In genomic region chr15:30458671-30459070, GRCm38 (mm10) we compare ENCODE assay signal across 13 mouse cellular contexts.
A peak's percentile ranks its signal among the peaks of the same experiment; 100 is the strongest.
DNase-seq lines count a peak whose midpoint lies in the region; ATAC-seq and TF ChIP-seq lines count a peak whose summit lies in the region.
"Had no signal": no experiment of that assay in that cellular context is flagged by ENCODE, and none has a peak within 500 bp of the region (broad histone marks: within the 10 kb centered on the region; RNA-seq: fewer than 3 reads in every experiment).

No protein-coding gene starts in this region.

- peak overlapping the region; percentile 45 for H3K4me2 ChIP-seq in neural tube, embryonic 11.5 days (ENCODE audit: low read depth)
- H3K4me2 ChIP-seq in hindbrain, embryonic 11.5 days (replicated peaks; ENCODE audit: low read depth, low read length): peak overlapping the region; percentile 39; the same call in 1 of the 2 replicates
- peak overlapping the region; percentile 59 for H3K4me2 ChIP-seq in midbrain, embryonic 13.5 days (replicated peaks)
- H3K4me2 ChIP-seq: intestine, embryonic 15.5 days had no signal

- no peak for ATAC-seq in neural tube, embryonic 11.5 days (ENCODE audit: insufficient read depth, low FRiP score, low TSS enrichment)
- ATAC-seq in hindbrain, embryonic 11.5 days (ENCODE audit: low FRiP score): no peak
- ATAC-seq in midbrain, embryonic 13.5 days: no peak
- ATAC-seq: intestine, embryonic 15.5 days had no signal

- TF ChIP-seq POLR2A in lung, adult 2 months (IDR thresholded peaks at IDR 0.05; ENCODE audit: borderline replicate concordance, extremely low read depth, low read depth, low read length): no peak

- TF ChIP-seq CTCF in lung, adult 2 months (IDR thresholded peaks at IDR 0.05; ENCODE audit: insufficient read depth, low read length): no peak

- H3K27me3 ChIP-seq in neural tube, embryonic 11.5 days (ENCODE audit: control insufficient read depth, insufficient read depth, low read length): no peaks in the 10 kb centered on the region
- H3K27me3 ChIP-seq in hindbrain, embryonic 11.5 days (ENCODE audit: control insufficient read depth, insufficient read depth, low read length): no peaks in the 10 kb centered on the region
- H3K27me3 ChIP-seq in midbrain, embryonic 13.5 days: peaks cover 15% of the 10 kb centered on the region
- H3K27me3 ChIP-seq: intestine, embryonic 15.5 days had no signal

- no peaks in the 10 kb centered on the region for H3K36me3 ChIP-seq in neural tube, embryonic 11.5 days (ENCODE audit: control insufficient read depth, insufficient read depth, low read length)
- H3K36me3 ChIP-seq in hindbrain, embryonic 11.5 days (ENCODE audit: control insufficient read depth, insufficient read depth, low read length): no peaks in the 10 kb centered on the region
- H3K36me3 ChIP-seq in midbrain, embryonic 13.5 days: no peaks in the 10 kb centered on the region
- H3K36me3 ChIP-seq: G1E; intestine, embryonic 15.5 days had no signal

- 67% methylated on average over 5 of the region's 5 CpGs for WGBS in neural tube, embryonic 11.5 days
- WGBS in hindbrain, embryonic 11.5 days: 42% methylated on average over 5 of the region's 5 CpGs
- WGBS in midbrain, embryonic 13.5 days: 36% methylated on average over 5 of the region's 5 CpGs
- 36% methylated on average over 5 of the region's 5 CpGs for WGBS in lung, adult 2 months

- no peak overlapping the region for H3K4me3 ChIP-seq in neural tube, embryonic 11.5 days (ENCODE audit: low read depth, low read length)
- H3K4me3 ChIP-seq in hindbrain, embryonic 11.5 days (ENCODE audit: low read depth, low read length): peak overlapping the region; percentile 22; the same call in 1 of the 2 replicates
- H3K4me3 ChIP-seq in midbrain, embryonic 13.5 days (replicated peaks): peak overlapping the region; percentile 40
- H3K4me3 ChIP-seq in lung, adult 2 months (replicated peaks; ENCODE audit: extremely low read depth, low read depth, low read length): no peak overlapping the region
- H3K4me3 ChIP-seq: intestine, embryonic 15.5 days had no signal

- H3K4me1 ChIP-seq in neural tube, embryonic 11.5 days (ENCODE audit: control insufficient read depth, insufficient read depth, low read length): no peaks in the 10 kb centered on the region
- H3K4me1 ChIP-seq in hindbrain, embryonic 11.5 days (replicated peaks; ENCODE audit: control insufficient read depth, insufficient read depth, low read length): no peaks in the 10 kb centered on the region
- H3K4me1 ChIP-seq in midbrain, embryonic 13.5 days (replicated peaks): peaks cover 29% of the 10 kb centered on the region
- no peaks in the 10 kb centered on the region for H3K4me1 ChIP-seq in lung, adult 2 months (ENCODE audit: control insufficient read depth, insufficient read depth, low read length)
- H3K4me1 ChIP-seq: intestine, embryonic 15.5 days had no signal

- no peak overlapping the region for H3K9ac ChIP-seq in neural tube, embryonic 11.5 days (ENCODE audit: low read length)
- H3K9ac ChIP-seq in hindbrain, embryonic 11.5 days (ENCODE audit: low read depth, low read length): no peak overlapping the region
- H3K9ac ChIP-seq in midbrain, embryonic 13.5 days (replicated peaks): no peak overlapping the region
- H3K9ac ChIP-seq: intestine, embryonic 15.5 days had no signal

- H3K27ac ChIP-seq in neural tube, embryonic 11.5 days (ENCODE audit: low read depth, low read length): no peak overlapping the region
- H3K27ac ChIP-seq in hindbrain, embryonic 11.5 days (ENCODE audit: low read depth, low read length): no peak overlapping the region
- H3K27ac ChIP-seq in midbrain, embryonic 13.5 days: no peak overlapping the region
- H3K27ac ChIP-seq: intestine, embryonic 15.5 days had no signal

- no peaks in the 10 kb centered on the region for H3K9me3 ChIP-seq in neural tube, embryonic 11.5 days (ENCODE audit: control insufficient read depth, low read length)
- no peaks in the 10 kb centered on the region for H3K9me3 ChIP-seq in hindbrain, embryonic 11.5 days (ENCODE audit: control insufficient read depth, low read length)
- H3K9me3 ChIP-seq in midbrain, embryonic 13.5 days: no peaks in the 10 kb centered on the region
- H3K9me3 ChIP-seq: G1E; intestine, embryonic 15.5 days had no signal

- DNase-seq in neural tube, embryonic 11.5 days (ENCODE audit: low spot score): no peak
- no peak for DNase-seq in neural tube, embryonic 10.5 days (ENCODE audit: extremely low spot score, low spot score)
- DNase-seq in hindbrain, embryonic 11.5 days (ENCODE audit: low spot score): no peak
- peak; percentile 81 for DNase-seq in retina, postnatal 1 day
- DNase-seq in kidney, adult 18-20 months: no peak
- DNase-seq in heart, adult 9 months (ENCODE audit: low spot score in 2 of 2): no peak
- no peak for DNase-seq in lung, adult 2 months
- DNase-seq: kidney, postnatal 4 days; lung, postnatal 36 days; spleen, adult 18-20 months had no signal

Comparison
In these comparisons a context has a peak if more than half of its experiments do, and no peak if none do; other contexts are left out.
1. H3K4me3 ChIP-seq: peak in hindbrain, embryonic 11.5 days (single experiment) and midbrain, embryonic 13.5 days (single experiment); none in neural tube, embryonic 11.5 days (single experiment) and lung, adult 2 months (single experiment).
2. Peak in every context shown above with its lines, with median percentiles within 50 percentile points of each other: H3K4me2 ChIP-seq.